Mouse (Mus musculus): ENCODE measurements around the gene Ppargc1a. TPM values are rescaled to one million over a fixed set of nuclear protein-coding genes. Genes with fewer than 3 reads are reported as not detected.

The Ppargc1a gene
- polyA plus RNA-seq, 1 experiment from 2014 or later: 6.0 TPM

GRCm38 (mm10) chr5:51447631-51448030 is 119.9 kb downstream of the Ppargc1a start:
- no peak for ATAC-seq (ENCODE audit: insufficient number of reproducible peaks, low FRiP score, low TSS enrichment, low read depth)
- 82% methylated on average over 1 of the region's 1 CpGs for WGBS
- Histone ChIP-seq H3K4me1 (no peaks in the 10 kb centered on the region), H3K9ac (no peak overlapping the region), H3K9me3 (replicated peaks) (no peaks in the 10 kb centered on the region), H3K27ac (replicated peaks) (no peak overlapping the region), H3K4me2 (replicated peaks) (no peak overlapping the region), H3K27me3 (no peaks in the 10 kb centered on the region), H3K4me3 (replicated peaks) (no peak overlapping the region), H3K36me3 (no peaks in the 10 kb centered on the region)

- no peaks in the 10 kb centered on the region for H3K4me1 ChIP-seq
- no peak overlapping the region for H3K9ac ChIP-seq
- no peak overlapping the region for H3K27ac ChIP-seq (replicated peaks)
- H3K27me3 ChIP-seq: no peaks in the 10 kb centered on the region
- no peaks in the 10 kb centered on the region for H3K9me3 ChIP-seq (replicated peaks)
- H3K4me3 ChIP-seq (replicated peaks): no peak overlapping the region
- 87% methylated on average over 14 of the region's 14 CpGs for WGBS
- no peak for ATAC-seq (ENCODE audit: insufficient number of reproducible peaks, low FRiP score, low TSS enrichment, low read depth)
- H3K36me3 ChIP-seq: no peaks in the 10 kb centered on the region
- no peak overlapping the region for H3K4me2 ChIP-seq (replicated peaks)
Observed at GRCm38 (mm10) chr5:51446299-51447090, 121.0 kb downstream of the Ppargc1a start.

- no peak overlapping the region for H3K4me3 ChIP-seq (replicated peaks)
- no peak overlapping the region for H3K9ac ChIP-seq
- no peak for ATAC-seq (ENCODE audit: insufficient number of reproducible peaks, low FRiP score, low TSS enrichment, low read depth)
- no peak overlapping the region for H3K4me2 ChIP-seq (replicated peaks)
- no peaks in the 10 kb centered on the region for H3K36me3 ChIP-seq
- no peaks in the 10 kb centered on the region for H3K27me3 ChIP-seq
- no peaks in the 10 kb centered on the region for H3K4me1 ChIP-seq
- no peaks in the 10 kb centered on the region for H3K9me3 ChIP-seq (replicated peaks)
- H3K27ac ChIP-seq (replicated peaks): no peak overlapping the region
Observed at GRCm38 (mm10) chr5:51445726-51446125, 121.8 kb downstream of the Ppargc1a start.

GRCm38 (mm10) chr5:51439773-51440172 is 127.8 kb downstream of the Ppargc1a start:
- H3K36me3 ChIP-seq: no peaks in the 10 kb centered on the region
- no peaks in the 10 kb centered on the region for H3K4me1 ChIP-seq
- no peaks in the 10 kb centered on the region for H3K27me3 ChIP-seq
- no peaks in the 10 kb centered on the region for H3K9me3 ChIP-seq (replicated peaks)
- no peak overlapping the region for H3K9ac ChIP-seq
- no peak overlapping the region for H3K4me3 ChIP-seq (replicated peaks)
- 20% methylated on average over 4 of the region's 4 CpGs for WGBS
- ATAC-seq (ENCODE audit: insufficient number of reproducible peaks, low FRiP score, low TSS enrichment, low read depth): no peak
- H3K4me2 ChIP-seq (replicated peaks): no peak overlapping the region
- no peak overlapping the region for H3K27ac ChIP-seq (replicated peaks)

- Histone ChIP-seq H3K4me2 (replicated peaks) (no peak overlapping the region), H3K9me3 (replicated peaks) (no peaks in the 10 kb centered on the region), H3K27ac (replicated peaks) (no peak overlapping the region), H3K9ac (no peak overlapping the region), H3K4me1 (0 out of 2 replicates have a peak, but pooled peaks cover 6% of the 10 kb centered on the region), H3K36me3 (no peaks in the 10 kb centered on the region), H3K27me3 (no peaks in the 10 kb centered on the region), H3K4me3 (replicated peaks) (no peak overlapping the region)
- no peak for ATAC-seq (ENCODE audit: insufficient number of reproducible peaks, low FRiP score, low TSS enrichment, low read depth)
- WGBS: 46% methylated on average over 5 of the region's 5 CpGs
Observed at GRCm38 (mm10) chr5:51433905-51434304, 133.6 kb downstream of the Ppargc1a start.

- Histone ChIP-seq H3K36me3 (no peaks in the 10 kb centered on the region), H3K9me3 (replicated peaks) (no peaks in the 10 kb centered on the region), H3K4me1 (0 out of 2 replicates have a peak, but pooled peaks cover 6% of the 10 kb centered on the region), H3K4me2 (replicated peaks) (no peak overlapping the region), H3K9ac (no peak overlapping the region), H3K27me3 (no peaks in the 10 kb centered on the region), H3K27ac (replicated peaks) (no peak overlapping the region), H3K4me3 (replicated peaks) (no peak overlapping the region)
- WGBS: 66% methylated on average over 2 of the region's 2 CpGs
- no peak for ATAC-seq (ENCODE audit: insufficient number of reproducible peaks, low FRiP score, low TSS enrichment, low read depth)
Observed at GRCm38 (mm10) chr5:51432532-51432931, 135.0 kb downstream of the Ppargc1a start.

GRCm38 (mm10) chr5:51432031-51432430 is 135.5 kb downstream of the Ppargc1a start:
- 52% methylated on average over 4 of the region's 4 CpGs for WGBS
- H3K27ac ChIP-seq (replicated peaks): no peak overlapping the region
- no peaks in the 10 kb centered on the region for H3K27me3 ChIP-seq
- H3K4me2 ChIP-seq (replicated peaks): no peak overlapping the region
- no peak overlapping the region for H3K9ac ChIP-seq
- 0 out of 2 replicates have a peak, but pooled peaks cover 6% of the 10 kb centered on the region for H3K4me1 ChIP-seq
- no peaks in the 10 kb centered on the region for H3K36me3 ChIP-seq
- no peak overlapping the region for H3K4me3 ChIP-seq (replicated peaks)
- no peaks in the 10 kb centered on the region for H3K9me3 ChIP-seq (replicated peaks)
- no peak for ATAC-seq (ENCODE audit: insufficient number of reproducible peaks, low FRiP score, low TSS enrichment, low read depth)

GRCm38 (mm10) chr5:51426406-51426805 is 141.1 kb downstream of the Ppargc1a start:
- Histone ChIP-seq H3K4me3 (replicated peaks) (no peak overlapping the region), H3K4me2 (replicated peaks) (no peak overlapping the region), H3K27ac (replicated peaks) (no peak overlapping the region), H3K27me3 (no peaks in the 10 kb centered on the region), H3K4me1 (no peaks in the 10 kb centered on the region), H3K9ac (no peak overlapping the region), H3K36me3 (no peaks in the 10 kb centered on the region), H3K9me3 (replicated peaks) (no peaks in the 10 kb centered on the region)
- no peak for ATAC-seq (ENCODE audit: insufficient number of reproducible peaks, low FRiP score, low TSS enrichment, low read depth)

GRCm38 (mm10) chr5:51416377-51416776 is 151.1 kb downstream of the Ppargc1a start:
- no peaks in the 10 kb centered on the region for H3K27me3 ChIP-seq
- no peak overlapping the region for H3K4me3 ChIP-seq (replicated peaks)
- no peak overlapping the region for H3K4me2 ChIP-seq (replicated peaks)
- no peaks in the 10 kb centered on the region for H3K9me3 ChIP-seq (replicated peaks)
- no peak overlapping the region for H3K27ac ChIP-seq (replicated peaks)
- H3K9ac ChIP-seq: no peak overlapping the region
- H3K4me1 ChIP-seq: no peaks in the 10 kb centered on the region
- no peak for ATAC-seq (ENCODE audit: insufficient number of reproducible peaks, low FRiP score, low TSS enrichment, low read depth)
- H3K36me3 ChIP-seq: no peaks in the 10 kb centered on the region
- 73% methylated on average over 7 of the region's 7 CpGs for WGBS

GRCm38 (mm10) chr5:51415456-51415855 is 152.1 kb downstream of the Ppargc1a start:
- no peak overlapping the region for H3K4me3 ChIP-seq (replicated peaks)
- no peak overlapping the region for H3K27ac ChIP-seq (replicated peaks)
- ATAC-seq (ENCODE audit: insufficient number of reproducible peaks, low FRiP score, low TSS enrichment, low read depth): no peak
- no peak overlapping the region for H3K4me2 ChIP-seq (replicated peaks)
- H3K36me3 ChIP-seq: no peaks in the 10 kb centered on the region
- no peaks in the 10 kb centered on the region for H3K4me1 ChIP-seq
- WGBS: 91% methylated on average over 2 of the region's 2 CpGs
- H3K9ac ChIP-seq: no peak overlapping the region
- no peaks in the 10 kb centered on the region for H3K27me3 ChIP-seq
- no peaks in the 10 kb centered on the region for H3K9me3 ChIP-seq (replicated peaks)

GRCm38 (mm10) chr5:51412303-51413117 is 155.0 kb downstream of the Ppargc1a start:
- H3K4me2 ChIP-seq (replicated peaks): no peak overlapping the region
- no peak overlapping the region for H3K9ac ChIP-seq
- H3K27me3 ChIP-seq: no peaks in the 10 kb centered on the region
- H3K4me1 ChIP-seq: no peaks in the 10 kb centered on the region
- no peak overlapping the region for H3K27ac ChIP-seq (replicated peaks)
- no peak for ATAC-seq (ENCODE audit: insufficient number of reproducible peaks, low FRiP score, low TSS enrichment, low read depth)
- no peaks in the 10 kb centered on the region for H3K36me3 ChIP-seq
- WGBS: 37% methylated on average over 12 of the region's 12 CpGs
- no peak overlapping the region for H3K4me3 ChIP-seq (replicated peaks)
- H3K9me3 ChIP-seq (replicated peaks): no peaks in the 10 kb centered on the region
